In the genomic region with DNA sequence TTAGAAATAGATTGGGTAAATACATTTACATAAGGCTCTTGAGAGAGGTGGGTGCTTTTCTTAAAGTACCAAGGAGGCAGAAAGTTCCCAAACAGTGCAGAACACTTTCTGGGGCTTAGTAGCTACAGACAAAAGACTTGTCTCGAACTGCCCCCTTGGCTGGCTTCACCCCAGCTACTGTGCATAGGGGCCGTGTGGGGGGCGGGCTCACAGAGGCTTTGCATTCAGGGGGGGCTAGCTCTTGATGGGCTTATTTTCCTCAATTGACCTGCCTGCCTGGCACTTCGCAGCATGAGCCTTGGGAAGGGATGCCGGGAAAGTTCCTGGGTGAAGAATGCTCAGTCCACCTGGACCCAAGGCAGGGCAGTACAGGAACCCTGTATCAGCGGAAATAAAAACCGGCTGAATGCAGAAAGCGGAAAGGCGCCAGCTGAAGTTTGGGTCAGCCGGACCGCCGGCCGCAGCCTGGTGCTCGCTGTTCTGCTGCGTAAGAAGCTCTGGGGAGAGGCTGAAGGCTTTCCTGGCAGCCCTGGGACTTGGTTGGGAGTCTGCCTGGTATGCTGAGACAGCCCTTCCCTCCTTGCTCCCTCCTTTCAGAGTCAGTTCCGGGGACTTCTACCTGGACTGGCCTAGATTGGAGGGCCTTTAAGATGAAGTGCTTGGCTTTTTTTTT, we compare ENCODE assay signal across 8 mouse cellular contexts.
A peak's percentile ranks its signal among the peaks of the same experiment; 100 is the strongest.
DNase-seq lines count a peak whose midpoint lies in the region; ATAC-seq lines count a peak whose summit lies in the region.

No protein-coding gene starts in this region.

- 11% methylated on average over 16 of the region's 16 CpGs for WGBS in forebrain, embryonic 16.5 days

- H3K27ac ChIP-seq in forebrain, embryonic 16.5 days (ENCODE audit: low read length): no peak overlapping the region

- peaks cover 4% of the 10 kb centered on the region; the same call in 1 of the 2 replicates for H3K9me3 ChIP-seq in forebrain, embryonic 16.5 days (ENCODE audit: control insufficient read depth, low read length)

- DNase-seq in urinary bladder, postnatal 25 days (ENCODE audit: low spot score): peak; percentile 14
- DNase-seq in urinary bladder, adult 2 months (ENCODE audit: low spot score): no peak
- peak; percentile 7 to 40 for DNase-seq in kidney, postnatal 25 days
- DNase-seq in natural killer cell, adult 2 months (ENCODE audit: low spot score in 2 of 2): no peak
- DNase-seq in spleen, postnatal 36 days (ENCODE audit: low spot score in 2 of 2): no peak
- DNase-seq in thymus, postnatal 25 days: no peak
- no peak for DNase-seq in frontal cortex, postnatal 25 days (ENCODE audit: low spot score in 2 of 2)

- no peaks in the 10 kb centered on the region for H3K27me3 ChIP-seq in forebrain, embryonic 16.5 days (replicated peaks; ENCODE audit: control insufficient read depth, insufficient read depth, low read length)

- no peaks in the 10 kb centered on the region for H3K36me3 ChIP-seq in forebrain, embryonic 16.5 days (ENCODE audit: control insufficient read depth, insufficient read depth)

- no peak overlapping the region for H3K4me3 ChIP-seq in forebrain, embryonic 16.5 days (replicated peaks; ENCODE audit: low read length)

- peak overlapping the region; percentile 25 for H3K4me2 ChIP-seq in forebrain, embryonic 16.5 days (ENCODE audit: low read length)

- H3K4me1 ChIP-seq in forebrain, embryonic 16.5 days (replicated peaks; ENCODE audit: control insufficient read depth, insufficient read depth, low read length): peaks cover 5% of the 10 kb centered on the region

- H3K9ac ChIP-seq in forebrain, embryonic 16.5 days (replicated peaks; ENCODE audit: low read depth, low read length): no peak overlapping the region

- ATAC-seq in forebrain, embryonic 16.5 days: no peak

Comparison
In these comparisons a context has a peak if more than half of its experiments do, and no peak if none do; other contexts are left out.
1. DNase-seq: peak in urinary bladder, postnatal 25 days (single experiment) and kidney, postnatal 25 days (2 of 2); none in urinary bladder, adult 2 months (single experiment), natural killer cell, adult 2 months (0 of 2), spleen, postnatal 36 days (0 of 2), thymus, postnatal 25 days (single experiment) and frontal cortex, postnatal 25 days (0 of 2).